Mouse (Mus musculus): ENCODE measurements around the gene Eaf2. TPM values are rescaled to one million over a fixed set of nuclear protein-coding genes. Genes with fewer than 3 reads are reported as not detected.
A peak's percentile ranks its signal among the peaks of the same experiment; 100 is the strongest.

Gene Eaf2
- total and polyA plus RNA-seq, 2 experiments, result 0.28 TPM

DNA sequence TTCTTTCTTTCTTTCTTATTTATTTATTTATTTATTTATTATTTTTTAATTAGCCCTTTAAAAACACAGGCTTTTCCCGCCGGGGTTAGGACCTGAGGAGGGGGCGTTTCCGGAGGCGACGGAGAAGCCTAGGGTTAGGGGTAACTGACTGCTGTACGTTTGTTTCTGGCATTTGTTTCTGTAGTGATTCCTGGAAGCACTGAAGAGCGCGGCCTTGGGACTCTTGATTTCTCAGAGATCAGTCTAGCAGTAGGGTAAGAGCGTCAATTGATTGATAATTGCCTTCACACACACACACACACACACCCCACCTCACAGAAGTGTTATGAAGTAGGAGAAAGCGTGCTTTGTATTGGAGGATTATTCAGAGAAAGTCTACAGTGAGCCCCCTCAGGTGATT lies 46.0 kb downstream of the Eaf2 start:
- 12% methylated on average over 11 of the region's 11 CpGs for WGBS
- Histone ChIP-seq H3K36me3 (ENCODE audit: control insufficient read depth, insufficient read depth, low read length) (no peaks in the 10 kb centered on the region), H3K4me1 (ENCODE audit: control insufficient read depth, insufficient read depth, low read length) (peaks cover 6% of the 10 kb centered on the region), H3K9ac (ENCODE audit: low read depth, low read length) (peak overlapping the region; percentile 63), H3K4me3 (ENCODE audit: insufficient read depth, low read depth, low read length) (peak overlapping the region; percentile 98), H3K79me2 (ENCODE audit: control insufficient read depth, insufficient read depth, low read length) (no peaks in the 10 kb centered on the region), H3K27me3 (ENCODE audit: control insufficient read depth, insufficient read depth, low read length) (no peaks in the 10 kb centered on the region), H3K27ac (replicated peaks; ENCODE audit: insufficient read depth, low read depth, low read length) (no peak overlapping the region)
- TF ChIP-seq POLR2A (IDR thresholded peaks at IDR 0.05; ENCODE audit: extremely low read depth, insufficient read depth, low read length) (no peak), CTCF (IDR thresholded peaks at IDR 0.05; ENCODE audit: low read depth, low read length) (no peak)
- peak; percentile 17 for DNase-seq (ENCODE audit: extremely low read depth, low read depth, low spot score)

DNA sequence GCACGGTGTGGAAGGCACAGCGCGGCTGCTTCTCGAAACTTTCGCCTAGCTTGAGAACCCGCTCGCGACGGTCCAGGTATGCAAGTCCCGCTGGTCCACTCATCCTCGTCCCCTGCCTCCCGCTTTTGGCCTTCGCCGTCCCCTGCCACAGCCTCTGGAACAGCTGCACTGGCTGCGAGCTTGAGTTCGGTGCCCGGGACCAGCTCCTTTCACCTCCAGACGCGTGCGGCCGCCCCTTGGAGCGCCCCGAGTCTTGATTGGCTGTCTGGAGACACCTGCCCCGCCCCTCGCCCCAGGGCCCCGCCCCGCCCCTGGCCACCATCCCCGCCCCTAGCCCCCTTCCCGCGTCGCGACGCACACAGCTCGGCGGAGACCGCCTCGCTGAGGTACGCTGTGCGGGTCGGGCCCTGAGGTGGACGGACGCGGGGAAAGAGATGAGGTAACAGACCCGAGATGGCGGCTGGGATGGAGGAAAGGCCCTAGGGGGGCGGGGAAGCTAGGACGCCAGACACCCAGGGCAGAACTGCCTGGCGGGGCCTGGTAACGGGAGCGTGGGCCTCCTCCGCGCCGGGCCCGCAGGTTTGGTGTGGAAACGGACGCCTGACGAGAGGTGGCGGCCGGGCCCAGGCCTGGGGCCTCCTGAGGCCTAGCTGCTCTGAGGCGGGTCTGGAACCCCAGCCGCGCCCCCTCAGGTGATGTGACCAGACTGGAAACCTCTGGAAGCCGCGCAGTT lies 46.6 kb downstream of the Eaf2 start, which contains the start of gene Iqcb1:
Gene Iqcb1 (plus strand): TSS at position 332 of the 733 bp plus-strand sequence.
- no peaks in the 10 kb centered on the region for H3K36me3 ChIP-seq (ENCODE audit: control insufficient read depth, insufficient read depth, low read length)
- peak within 1 kb of the TSS; percentile 82 for H3K9ac ChIP-seq (ENCODE audit: low read depth, low read length)
- peak within 1 kb of the TSS; percentile 98 for H3K4me3 ChIP-seq (ENCODE audit: insufficient read depth, low read depth, low read length)
- no peaks in the 10 kb centered on the region for H3K79me2 ChIP-seq (ENCODE audit: control insufficient read depth, insufficient read depth, low read length)
- no peaks in the 10 kb centered on the region for H3K27me3 ChIP-seq (ENCODE audit: control insufficient read depth, insufficient read depth, low read length)
- peaks cover 6% of the 10 kb centered on the region for H3K4me1 ChIP-seq (ENCODE audit: control insufficient read depth, insufficient read depth, low read length)
- DNase-seq (ENCODE audit: extremely low read depth, low read depth, low spot score), result peak; percentile 71
- TF ChIP-seq POLR2A (IDR thresholded peaks at IDR 0.05; ENCODE audit: extremely low read depth, insufficient read depth, low read length) (no peak; the same call in 1 of the 2 replicates), CTCF (IDR thresholded peaks at IDR 0.05; ENCODE audit: low read depth, low read length) (no peak)
- H3K27ac ChIP-seq (replicated peaks; ENCODE audit: insufficient read depth, low read depth, low read length), result no peak within 1 kb of the TSS
- under 1% methylated on average over 64 of the region's 64 CpGs for WGBS

DNA sequence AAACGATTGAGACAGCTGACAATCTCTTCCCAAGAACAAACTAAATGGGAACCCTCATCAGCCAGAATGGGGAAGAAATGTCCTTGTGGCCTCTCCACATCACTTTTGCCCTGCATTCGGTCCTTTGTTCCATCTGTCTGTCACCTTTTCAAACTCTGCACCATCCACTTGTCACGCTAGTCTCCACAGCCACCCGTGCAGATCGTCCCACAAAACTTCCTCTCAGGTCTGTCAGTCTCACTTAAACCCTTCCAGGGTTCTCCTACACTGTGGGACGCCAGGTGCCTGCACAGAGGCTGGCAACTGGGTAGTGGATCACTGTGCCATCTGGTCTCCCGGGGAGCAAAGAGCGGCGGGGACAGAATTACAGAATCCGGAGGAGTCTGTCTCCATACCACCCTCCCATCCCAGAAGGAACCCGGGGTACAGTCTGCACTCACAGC lies 47.2 kb downstream of the Eaf2 start:
- H3K27me3 ChIP-seq (ENCODE audit: control insufficient read depth, insufficient read depth, low read length), result no peaks in the 10 kb centered on the region
- H3K4me1 ChIP-seq (ENCODE audit: control insufficient read depth, insufficient read depth, low read length), result peaks cover 6% of the 10 kb centered on the region
- H3K79me2 ChIP-seq (ENCODE audit: control insufficient read depth, insufficient read depth, low read length), result no peaks in the 10 kb centered on the region
- TF ChIP-seq POLR2A (IDR thresholded peaks at IDR 0.05; ENCODE audit: extremely low read depth, insufficient read depth, low read length) (no peak), CTCF (IDR thresholded peaks at IDR 0.05; ENCODE audit: low read depth, low read length) (no peak)
- DNase-seq (ENCODE audit: extremely low read depth, low read depth, low spot score), result no peak
- peak overlapping the region; percentile 66 for H3K9ac ChIP-seq (ENCODE audit: low read depth, low read length)
- H3K27ac ChIP-seq (replicated peaks; ENCODE audit: insufficient read depth, low read depth, low read length), result no peak overlapping the region
- no peaks in the 10 kb centered on the region for H3K36me3 ChIP-seq (ENCODE audit: control insufficient read depth, insufficient read depth, low read length)
- 11% methylated on average over 11 of the region's 11 CpGs for WGBS
- peak overlapping the region; percentile 98 for H3K4me3 ChIP-seq (ENCODE audit: insufficient read depth, low read depth, low read length)

DNA sequence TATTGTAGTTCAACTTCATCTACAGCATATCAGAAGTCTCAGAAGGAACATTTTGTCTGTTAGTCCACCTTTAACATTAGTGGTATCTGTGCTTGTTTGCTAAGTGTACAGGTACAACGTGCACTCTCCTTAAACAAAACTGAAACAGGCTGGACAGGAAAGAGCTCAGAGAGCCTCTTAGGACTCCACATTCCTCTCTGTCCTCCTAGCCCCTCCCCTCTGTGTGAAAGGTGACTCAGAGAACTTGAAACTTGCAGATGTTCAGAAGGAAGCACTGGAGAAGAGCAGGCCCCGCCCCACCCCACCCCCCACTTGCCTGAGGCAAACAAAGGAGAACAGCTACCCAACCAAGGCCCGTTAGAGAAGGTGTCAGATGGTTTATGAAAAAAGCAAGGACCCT lies 53.3 kb downstream of the Eaf2 start:
- Histone ChIP-seq H3K79me2 (ENCODE audit: control insufficient read depth, insufficient read depth, low read length) (no peaks in the 10 kb centered on the region), H3K9ac (ENCODE audit: low read depth, low read length) (no peak overlapping the region), H3K27ac (replicated peaks; ENCODE audit: insufficient read depth, low read depth, low read length) (no peak overlapping the region), H3K4me1 (ENCODE audit: control insufficient read depth, insufficient read depth, low read length) (no peaks in the 10 kb centered on the region), H3K27me3 (ENCODE audit: control insufficient read depth, insufficient read depth, low read length) (no peaks in the 10 kb centered on the region), H3K36me3 (ENCODE audit: control insufficient read depth, insufficient read depth, low read length) (no peaks in the 10 kb centered on the region), H3K4me3 (ENCODE audit: insufficient read depth, low read depth, low read length) (no peak overlapping the region)
- TF ChIP-seq CTCF (IDR thresholded peaks at IDR 0.05; ENCODE audit: low read depth, low read length), result no peak
- no peak for TF ChIP-seq POLR2A (IDR thresholded peaks at IDR 0.05; ENCODE audit: extremely low read depth, insufficient read depth, low read length)
- DNase-seq (ENCODE audit: extremely low read depth, low read depth, low spot score), result no peak
- 13% methylated on average over 3 of the region's 3 CpGs for WGBS

DNA sequence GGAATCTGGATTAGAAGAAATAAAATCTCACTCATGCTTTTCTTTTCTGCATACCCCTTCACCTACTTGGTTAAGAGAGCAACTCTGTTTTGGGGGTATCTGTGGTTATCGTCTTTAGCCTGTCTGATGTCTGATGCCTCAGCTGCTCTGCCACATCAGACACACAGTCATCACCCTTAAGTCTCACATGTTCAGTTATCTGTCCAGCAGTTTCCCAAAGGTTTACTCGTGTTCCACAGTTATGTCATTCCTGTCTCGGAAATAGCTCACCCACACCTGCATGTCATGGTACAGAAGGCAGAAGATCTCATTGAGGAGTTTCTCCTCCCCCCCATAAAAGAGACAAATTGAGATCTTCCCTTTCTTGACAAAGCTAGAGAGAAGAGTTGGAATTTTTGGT lies 54.1 kb downstream of the Eaf2 start:
- Histone ChIP-seq H3K79me2 (ENCODE audit: control insufficient read depth, insufficient read depth, low read length) (no peaks in the 10 kb centered on the region), H3K4me3 (ENCODE audit: insufficient read depth, low read depth, low read length) (no peak overlapping the region), H3K9ac (ENCODE audit: low read depth, low read length) (no peak overlapping the region), H3K36me3 (ENCODE audit: control insufficient read depth, insufficient read depth, low read length) (no peaks in the 10 kb centered on the region), H3K4me1 (ENCODE audit: control insufficient read depth, insufficient read depth, low read length) (no peaks in the 10 kb centered on the region), H3K27me3 (ENCODE audit: control insufficient read depth, insufficient read depth, low read length) (no peaks in the 10 kb centered on the region), H3K27ac (replicated peaks; ENCODE audit: insufficient read depth, low read depth, low read length) (no peak overlapping the region)
- WGBS, result 70% methylated on average over 3 of the region's 3 CpGs
- no peak for DNase-seq (ENCODE audit: extremely low read depth, low read depth, low spot score)
- TF ChIP-seq CTCF (IDR thresholded peaks at IDR 0.05; ENCODE audit: low read depth, low read length) (no peak), POLR2A (IDR thresholded peaks at IDR 0.05; ENCODE audit: extremely low read depth, insufficient read depth, low read length) (no peak)

DNA sequence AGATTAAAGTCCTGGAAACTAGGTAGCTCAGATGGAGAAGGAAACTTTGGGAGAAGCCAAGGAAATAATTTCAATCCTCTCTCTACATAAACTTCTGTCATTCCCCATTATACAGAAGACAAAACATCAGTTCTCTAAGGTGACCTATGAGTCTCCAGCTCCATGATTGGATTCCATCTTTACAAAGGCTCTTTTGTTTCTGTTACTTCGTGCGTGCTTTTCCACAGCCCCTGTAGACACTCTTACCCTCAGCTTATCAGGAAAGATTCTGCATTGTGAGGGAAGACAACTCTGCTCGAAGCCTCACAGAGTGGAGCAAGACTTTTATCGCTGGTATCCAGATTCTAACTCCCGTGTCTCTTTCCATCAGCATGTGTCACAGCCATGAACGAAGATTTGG lies 54.8 kb downstream of the Eaf2 start:
- H3K79me2 ChIP-seq (ENCODE audit: control insufficient read depth, insufficient read depth, low read length), result no peaks in the 10 kb centered on the region
- WGBS, result 84% methylated on average over 6 of the region's 6 CpGs
- no peaks in the 10 kb centered on the region for H3K27me3 ChIP-seq (ENCODE audit: control insufficient read depth, insufficient read depth, low read length)
- TF ChIP-seq CTCF (IDR thresholded peaks at IDR 0.05; ENCODE audit: low read depth, low read length) (no peak), POLR2A (IDR thresholded peaks at IDR 0.05; ENCODE audit: extremely low read depth, insufficient read depth, low read length) (no peak)
- H3K27ac ChIP-seq (replicated peaks; ENCODE audit: insufficient read depth, low read depth, low read length), result no peak overlapping the region
- no peak overlapping the region for H3K9ac ChIP-seq (ENCODE audit: low read depth, low read length)
- no peak overlapping the region for H3K4me3 ChIP-seq (ENCODE audit: insufficient read depth, low read depth, low read length)
- no peaks in the 10 kb centered on the region for H3K36me3 ChIP-seq (ENCODE audit: control insufficient read depth, insufficient read depth, low read length)
- H3K4me1 ChIP-seq (ENCODE audit: control insufficient read depth, insufficient read depth, low read length), result no peaks in the 10 kb centered on the region
- DNase-seq (ENCODE audit: extremely low read depth, low read depth, low spot score), result no peak
